Mouse (Mus musculus) CH12.LX (cell line): ENCODE measurements around the gene Sox2. TPM values are rescaled to one million over a fixed set of nuclear protein-coding genes. Genes with fewer than 3 reads are reported as not detected.

ENCODE experiments used
- DNase-seq: peaks from one replicate; pipeline ENCODE4 v3.0.0-alpha.2; 2013; ENCODE audit errors: extremely low read depth
- H3K27ac ChIP-seq: 2 replicates; pipeline ENCODE4 v1.5.1; 2012; ENCODE audit warnings: low read depth, mild to moderate bottlenecking, control low read depth, moderate library complexity; ENCODE audit not compliant: insufficient read depth
- H3K27me3 ChIP-seq: replicated peaks from 2 replicates; pipeline ENCODE3; 2012; ENCODE audit warnings: inconsistent platforms
- H3K36me3 ChIP-seq, 2 experiments: replicated peaks in 1 of 2; 2 replicates each; pipeline versions ENCODE3 to v1.6.1; 2012; ENCODE audit warnings: inconsistent platforms in 1 of 2, low read length in 1 of 2, mild to moderate bottlenecking in 1 of 2, mixed read lengths in 1 of 2, moderate library complexity in 1 of 2; ENCODE audit not compliant: control insufficient read depth in 1 of 2, insufficient read depth in 1 of 2
- H3K4me1 ChIP-seq, 2 experiments: 2 replicates each; pipeline ENCODE4 v1.6.1; 2012; ENCODE audit warnings: inconsistent platforms in 1 of 2, moderate library complexity in 1 of 2; ENCODE audit not compliant: insufficient read depth in 2 of 2, control insufficient read depth in 1 of 2
- H3K4me2 ChIP-seq: 2 replicates; pipeline ENCODE4 v1.6.1; 2012; ENCODE audit warnings: low read depth, mild to moderate bottlenecking, control low read depth; ENCODE audit not compliant: poor library complexity, insufficient read depth, severe bottlenecking
- H3K4me3 ChIP-seq, 3 experiments: fragments of 150-350 bp in 1 of 3; sonication (generic) in 1 of 3; replicated peaks in 1 of 3; 2 replicates each; pipeline versions ENCODE3 to v1.5.1; 2011 to 2012; ENCODE audit warnings: low read depth in 2 of 3, low read length in 2 of 3, mild to moderate bottlenecking in 2 of 3, moderate library complexity in 2 of 3, control low read depth in 1 of 3, improper control_type of control experiment in 1 of 3, inconsistent platforms in 1 of 3, mixed read lengths in 1 of 3; ENCODE audit not compliant: poor library complexity in 1 of 3
- H3K79me2 ChIP-seq: replicated peaks from 2 replicates; pipeline ENCODE4 v1.6.1; 2012; ENCODE audit warnings: mild to moderate bottlenecking, moderate library complexity; ENCODE audit not compliant: control insufficient read depth, poor library complexity, insufficient read depth, severe bottlenecking; ENCODE audit errors: extremely low read depth
- H3K9ac ChIP-seq: 2 replicates; pipeline ENCODE4 v1.6.1; 2012; ENCODE audit warnings: low read depth, mild to moderate bottlenecking, control low read depth, moderate library complexity; ENCODE audit not compliant: insufficient read depth
- H3K9me3 ChIP-seq: replicated peaks from 2 replicates; pipeline ENCODE3; 2012; ENCODE audit warnings: low read length, inconsistent platforms, mixed read lengths
- CHD1 ChIP-seq: IDR thresholded peaks from 2 replicates; pipeline ENCODE4 v1.6.1; 2012; ENCODE audit warnings: low read depth, low read length, improper control_type of control experiment, inconsistent platforms
- E2F4 ChIP-seq: IDR thresholded peaks from 2 replicates; pipeline ENCODE4 v1.6.1; 2011; ENCODE audit warnings: low read depth, low read length, improper control_type of control experiment; ENCODE audit not compliant: insufficient replicate concordance
- HCFC1 ChIP-seq: IDR thresholded peaks from 2 replicates; pipeline ENCODE4 v1.6.1; 2012; ENCODE audit warnings: low read depth, mild to moderate bottlenecking, inconsistent platforms, low read length, improper control_type of control experiment
- KAT2A ChIP-seq: IDR thresholded peaks from 2 replicates; pipeline ENCODE4 v1.6.1; 2012; ENCODE audit warnings: low read length, improper control_type of control experiment, inconsistent platforms; ENCODE audit not compliant: insufficient replicate concordance
- MAFK ChIP-seq: IDR thresholded peaks from 2 replicates; pipeline ENCODE4 v1.6.1; 2011; ENCODE audit warnings: low read length, improper control_type of control experiment; ENCODE audit not compliant: insufficient replicate concordance
- MAZ ChIP-seq: IDR thresholded peaks from 2 replicates; pipeline ENCODE4 v1.6.1; 2012; ENCODE audit warnings: low read depth, mild to moderate bottlenecking, inconsistent platforms, low read length, improper control_type of control experiment, moderate library complexity
- MEF2A ChIP-seq: IDR thresholded peaks from 2 replicates; pipeline ENCODE4 v1.6.1; 2014; ENCODE audit warnings: low read depth, mild to moderate bottlenecking, inconsistent platforms, low read length, improper control_type of control experiment, borderline replicate concordance
- NELFE ChIP-seq: IDR thresholded peaks from 2 replicates; pipeline ENCODE4 v1.6.1; 2011; ENCODE audit warnings: low read depth, low read length, improper control_type of control experiment
- PAX5 ChIP-seq: IDR thresholded peaks from 2 replicates; pipeline ENCODE4 v1.6.1; 2012; ENCODE audit warnings: low read length, inconsistent platforms, mixed read lengths
- POLR2A ChIP-seq: IDR thresholded peaks from 2 replicates; pipeline ENCODE4 v1.6.1; 2011; ENCODE audit warnings: low read depth, mild to moderate bottlenecking, improper control_type of control experiment, low read length
- POLR2AphosphoS2 ChIP-seq: IDR thresholded peaks from 2 replicates; pipeline ENCODE4 v1.6.1; 2011; ENCODE audit warnings: low read depth, low read length, improper control_type of control experiment
- SIN3A ChIP-seq: IDR thresholded peaks from 2 replicates; pipeline ENCODE4 v1.6.1; 2012; ENCODE audit warnings: low read length, improper control_type of control experiment, inconsistent platforms
- USF1 ChIP-seq: IDR thresholded peaks from 2 replicates; pipeline ENCODE4 v1.6.1; 2014; ENCODE audit warnings: low read depth, mild to moderate bottlenecking, inconsistent platforms, low read length, improper control_type of control experiment
- ZMIZ1 ChIP-seq: IDR thresholded peaks from 2 replicates; pipeline ENCODE4 v1.6.1; 2012; ENCODE audit warnings: low read depth, mild to moderate bottlenecking, inconsistent platforms, low read length, improper control_type of control experiment
- dilution Hi-C: fragments of 300-500 bp; cut with MboI; formaldehyde crosslinking; loops from 2 replicates; pipeline ENCODE4 v1.14.3; 2020; ENCODE audit warnings: low sequenced_read_pairs; ENCODE audit not compliant: extremely low pct_unique_long_range_greater_than_20kb, extremely low pct_ligation_motif_present
- in situ Hi-C: fragments of 300-500 bp; cut with MboI; formaldehyde crosslinking; loops from 3 replicates; pipeline ENCODE4 v1.14.3; 2019; ENCODE audit warnings: low sequenced_read_pairs, low pct_ligation_motif_present, low pct_unique_long_range_greater_than_20kb, mixed read lengths
- polyA plus RNA-seq: library from polyadenylated mRNA; unstranded; fragments of >175 nt; gene quantifications from 2 replicates; pipeline ENCODE4 v1.2.1, GENCODE M21; 2012; ENCODE audit warnings: low read depth; ENCODE audit not compliant: insufficient read length
- total RNA-seq, 2 experiments: library from RNA; depleted of rRNA; stranded (reverse); fragments of 300-350 nt in 1 of 2; fragments of >200 nt in 1 of 2; gene quantifications; 2 replicates each; pipeline ENCODE4 v1.2.3; 2012 to 2014

Sox2 gene
- total and polyA plus RNA-seq, 3 experiments: not detected

GRCm38 (mm10) chr3:34667881-34668817 lies 17.9 kb downstream of the Sox2 start:
- no peak overlapping the region for H3K4me2 ChIP-seq
- no peaks in the 10 kb centered on the region for H3K79me2 ChIP-seq
- H3K4me3 ChIP-seq: no peak overlapping the region
- no peak overlapping the region for H3K9ac ChIP-seq
- H3K9me3 ChIP-seq: peaks cover 81% of the 10 kb centered on the region
- TF ChIP-seq HCFC1 (no peak), POLR2A (no peak), SIN3A (no peak), MEF2A (no peak), MAFK (no peak), E2F4 (no peak)
- no peak for DNase-seq
- in situ Hi-C loops (no loop called here), dilution Hi-C loops (no loop called here)
- no peaks in the 10 kb centered on the region for H3K4me1 ChIP-seq
- H3K27me3 ChIP-seq: no peaks in the 10 kb centered on the region
- H3K36me3 ChIP-seq: no peaks in the 10 kb centered on the region
- H3K27ac ChIP-seq: no peak overlapping the region

DNA sequence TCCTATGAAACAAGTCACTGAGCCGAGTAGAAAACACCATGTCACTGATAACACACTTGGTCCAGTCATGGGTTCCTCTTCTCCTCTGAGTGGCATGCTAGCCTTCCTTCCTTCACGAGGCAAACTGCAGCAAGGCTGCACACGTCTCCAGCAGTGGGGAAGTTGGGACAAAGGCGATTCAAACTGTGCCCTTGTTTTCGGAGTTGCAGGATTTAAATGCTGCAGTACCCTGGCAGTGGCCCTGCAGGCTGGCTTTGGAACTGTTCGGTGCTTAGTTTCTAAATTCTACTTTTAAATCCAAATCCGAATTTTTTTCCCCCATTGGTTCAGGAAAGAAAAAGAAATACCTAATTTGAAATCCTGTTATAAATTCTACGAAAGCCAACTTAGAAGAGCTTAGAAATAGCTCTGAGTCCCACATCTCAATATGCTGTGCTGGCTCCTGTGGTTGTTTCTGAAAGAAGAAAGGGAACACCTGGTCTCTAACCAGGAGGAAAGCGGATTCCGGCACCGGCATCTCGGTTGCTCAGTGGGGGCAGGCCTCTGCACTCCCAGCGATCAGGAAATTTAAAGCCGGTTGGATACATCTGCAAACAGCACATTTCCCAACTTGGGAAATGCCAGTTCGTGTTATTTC lies 20.9 kb downstream of the Sox2 start:
- Histone ChIP-seq H3K27ac (no peak overlapping the region), H3K4me2 (no peak overlapping the region), H3K4me1 (no peaks in the 10 kb centered on the region), H3K79me2 (no peaks in the 10 kb centered on the region), H3K27me3 (no peaks in the 10 kb centered on the region), H3K9ac (no peak overlapping the region), H3K36me3 (no peaks in the 10 kb centered on the region), H3K9me3 (peaks cover 77% of the 10 kb centered on the region), H3K4me3 (no peak overlapping the region)
- in situ Hi-C loops (no loop called here), dilution Hi-C loops (no loop called here)
- TF ChIP-seq MAZ (no peak), NELFE (no peak), USF1 (no peak), ZMIZ1 (no peak), PAX5 (no peak), POLR2AphosphoS2 (no peak), KAT2A (no peak), MAFK (no peak), SIN3A (no peak), CHD1 (no peak), HCFC1 (no peak)
- no peak for DNase-seq
